Mouse (Mus musculus): Measurements from ENCODE around the gene Wrb.

- no peak for TF ChIP-seq CTCF (conservative IDR thresholded peaks at IDR 0.05 in 1 of 2, IDR thresholded peaks at IDR 0.05 in 1 of 2; ENCODE audit: low read depth in 2 of 2, low read length in 2 of 2)
- TF ChIP-seq ETS1 (conservative IDR thresholded peaks at IDR 0.05; ENCODE audit: low read depth, low read length): no peak
- peak; percentile 93 for TF ChIP-seq MXI1 (IDR thresholded peaks at IDR 0.05; ENCODE audit: low read depth, low read length)
- TF ChIP-seq MAZ (IDR thresholded peaks at IDR 0.05; ENCODE audit: low read depth, low read length): no peak
- TF ChIP-seq CHD1 (IDR thresholded peaks at IDR 0.05; ENCODE audit: low read depth, low read length): no peak
- no peak for TF ChIP-seq CHD2 (IDR thresholded peaks at IDR 0.05; ENCODE audit: low read length)
- TF ChIP-seq MAFK (IDR thresholded peaks at IDR 0.05; ENCODE audit: insufficient replicate concordance, low read length): no peak
- no peak for TF ChIP-seq ZC3H11A (IDR thresholded peaks at IDR 0.05; ENCODE audit: low read depth, low read length)
- peak; percentile 73; the same call in 1 of the 2 replicates for TF ChIP-seq POLR2AphosphoS2 (IDR thresholded peaks at IDR 0.05; ENCODE audit: low read depth, low read length)
Observed at GRCm38 (mm10) chr16:96191531-96192506, 46.6 kb downstream of the Wrb start, which contains the start of gene Lca5l.
